Mouse (Mus musculus) urinary bladder, postnatal 36 days (tissue): ENCODE data around the gene Serpind1.
A peak's percentile ranks its signal among the peaks of the same experiment; 100 is the strongest.

ENCODE experiments used
- DNase-seq, 2 experiments: peaks; one replicate each; pipeline ENCODE4 v3.0.0; 2022; ENCODE audit warnings: low spot score in 2 of 2, mixed read lengths in 1 of 2

Gene Serpind1

DNA sequence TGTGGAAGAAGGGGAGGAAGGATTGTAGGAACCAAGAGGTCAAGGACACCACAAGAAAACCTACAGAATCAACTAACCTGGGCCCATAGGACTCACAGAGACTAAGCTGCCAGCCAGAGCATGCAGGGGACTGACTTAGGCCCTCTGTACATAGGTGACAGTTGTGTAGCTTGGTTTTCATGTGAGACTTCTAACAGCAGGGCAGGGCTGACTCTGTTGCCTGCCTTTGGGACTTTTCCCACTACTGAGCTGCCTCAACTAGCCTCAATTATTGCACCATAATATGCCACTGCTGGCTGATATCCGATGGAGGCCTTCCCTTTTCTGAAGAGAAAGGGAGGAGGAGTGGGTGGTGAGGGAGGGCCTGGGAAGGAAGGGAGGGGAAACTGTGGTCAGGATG lies 15.6 kb downstream of the Serpind1 start:
- DNase-seq: no peak

DNA sequence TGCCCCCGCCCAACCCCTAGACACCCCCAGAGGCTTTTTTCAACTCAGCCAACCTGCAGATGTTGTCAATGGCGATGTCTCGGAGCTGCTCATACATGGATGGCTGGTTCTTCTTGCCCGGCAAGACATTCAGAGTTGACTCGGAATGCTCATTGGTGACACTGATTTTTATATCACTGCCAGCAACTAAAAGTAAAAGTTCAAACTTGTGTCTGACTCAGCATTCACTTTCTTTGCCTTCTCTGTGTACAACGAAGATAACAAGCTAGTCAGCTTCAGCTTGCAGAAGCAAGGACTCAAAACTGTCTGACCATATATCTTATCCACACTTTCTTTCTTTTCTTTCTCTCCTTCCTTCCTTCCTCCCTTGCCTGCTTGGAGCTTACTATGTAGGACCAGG lies 24.9 kb downstream of the Serpind1 start:
- no peak for DNase-seq

GRCm38 (mm10) chr16:17358787-17359186 lies 27.6 kb downstream of the Serpind1 start:
- no peak for DNase-seq

DNA sequence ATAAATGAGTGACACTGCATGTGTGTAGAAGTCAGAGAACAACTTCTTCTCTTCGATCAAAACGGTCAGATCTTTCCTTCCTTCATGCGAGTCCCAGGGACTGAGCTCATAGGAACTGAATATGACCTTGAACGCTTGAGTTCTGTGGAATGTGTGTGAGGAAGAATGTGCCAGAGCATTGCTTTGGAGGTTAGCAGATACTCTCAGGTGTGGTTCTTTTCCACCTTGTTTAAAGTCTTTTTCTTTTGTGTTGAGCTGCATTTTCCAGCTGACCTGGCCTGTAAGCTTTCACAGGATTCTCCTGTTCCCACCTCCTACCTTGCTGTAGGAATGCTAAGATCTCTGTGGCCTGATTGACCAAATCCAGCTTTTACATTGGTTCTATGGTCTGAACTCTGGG lies 51.1 kb downstream of the Serpind1 start:
- no peak for DNase-seq

DNA sequence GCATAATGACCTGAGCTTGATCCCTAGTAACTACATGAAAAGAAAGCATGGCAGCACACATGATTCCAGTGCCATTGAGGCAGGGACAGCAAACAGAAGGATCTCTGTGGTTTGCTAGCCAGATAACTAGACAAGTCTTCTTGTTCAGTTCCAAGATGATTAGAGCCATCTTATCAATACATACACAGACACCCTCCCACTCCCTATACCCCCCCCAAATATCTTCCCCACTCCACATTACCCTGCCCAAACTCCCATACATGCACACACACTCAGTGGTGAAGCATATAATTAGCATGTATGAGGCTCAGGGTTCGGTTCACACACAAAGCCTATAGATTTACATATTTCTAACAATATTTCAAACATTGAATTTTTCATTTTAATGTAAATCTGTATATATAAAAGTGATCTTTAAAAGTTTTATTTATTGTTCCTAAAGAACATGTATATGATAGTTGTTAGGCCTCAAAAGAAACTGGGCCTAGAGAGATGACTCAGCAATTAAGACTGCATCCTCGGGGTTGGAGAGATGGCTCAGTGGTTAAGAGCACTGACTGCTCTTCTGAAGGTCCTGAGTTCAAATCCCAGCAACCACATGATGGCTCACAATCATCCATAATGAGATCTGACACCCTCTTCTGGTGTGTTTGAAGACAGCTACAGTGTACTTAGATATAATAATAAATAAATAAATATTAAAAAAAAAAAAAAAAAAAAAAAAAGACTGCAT lies 52.6 kb downstream of the Serpind1 start:
- no peak for DNase-seq

GRCm38 (mm10) chr16:17392784-17393183 lies 61.6 kb downstream of the Serpind1 start:
- DNase-seq: peak in 1 of 2 experiments; percentile 13
